Comparison of ENCODE assay signal across 10 mouse cellular contexts in the genomic region with DNA sequence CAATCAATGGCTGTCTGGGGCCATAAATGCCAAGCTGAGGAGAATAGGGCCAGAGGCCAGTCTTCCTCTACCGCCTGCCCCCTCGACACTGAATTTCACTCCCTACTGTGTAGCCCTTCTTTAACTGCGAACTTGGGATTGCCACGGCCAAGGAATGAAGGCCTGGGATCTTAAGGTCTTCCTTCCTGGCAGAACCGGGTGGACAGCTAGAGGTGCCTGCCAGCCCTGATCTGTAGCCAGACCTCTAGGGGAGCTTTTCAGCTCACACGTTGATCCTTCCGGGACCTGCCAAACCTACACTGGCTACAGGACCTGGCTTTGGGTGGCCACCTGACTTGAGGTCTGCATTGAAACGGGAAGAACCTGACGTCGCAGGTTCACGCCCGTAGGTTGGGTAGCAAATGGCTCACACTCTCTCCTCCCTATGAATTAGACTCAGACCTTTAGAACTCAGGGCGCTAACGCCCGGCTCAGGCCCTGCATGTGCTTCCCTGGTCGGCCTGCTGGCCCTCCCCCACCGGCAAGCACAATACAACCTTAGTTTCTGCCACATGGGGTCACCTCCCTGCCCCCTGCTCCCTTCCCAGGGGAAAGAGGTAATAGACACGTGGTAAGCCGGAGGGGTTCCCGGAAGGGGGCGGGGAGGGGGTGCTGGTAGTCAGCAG. TPM values are rescaled to one million over a fixed set of nuclear protein-coding genes. Genes with fewer than 3 reads are reported as not detected.
DNase-seq lines count a peak whose midpoint lies in the region; ATAC-seq and TF ChIP-seq lines count a peak whose summit lies in the region.
"Had no signal": no experiment of that assay in that cellular context is flagged by ENCODE, and none has a peak within 500 bp of the region (broad histone marks: within the 10 kb centered on the region; RNA-seq: fewer than 3 reads in every experiment).

No protein-coding gene starts in this region.

- 5% methylated on average over 21 of the region's 21 CpGs for WGBS in forebrain, embryonic 16.5 days
- 7% methylated on average over 21 of the region's 21 CpGs for WGBS in liver, embryonic 15.5 days (ENCODE audit: insufficient replicate concordance)

- no peaks in the 10 kb centered on the region for H3K9me3 ChIP-seq in E14TG2a.4 (ENCODE audit: low read length)
- no peaks in the 10 kb centered on the region for H3K9me3 ChIP-seq in forebrain, embryonic 16.5 days (ENCODE audit: control insufficient read depth, low read length)
- no peaks in the 10 kb centered on the region for H3K9me3 ChIP-seq in liver, embryonic 15.5 days (replicated peaks)

- peak; percentile 9 for DNase-seq in B cell, adult 2 months
- no peak for DNase-seq in spleen, postnatal 4 days (ENCODE audit: low spot score in 2 of 2)
- DNase-seq in spleen, postnatal 14 days (ENCODE audit: low spot score in 2 of 2), result no peak
- DNase-seq in spleen, adult 12 weeks (ENCODE audit: low spot score), result no peak
- DNase-seq: lung, postnatal 10 days; thymus, postnatal 36 days had no signal

- no peaks in the 10 kb centered on the region for H3K27me3 ChIP-seq in E14TG2a.4 (ENCODE audit: insufficient read depth, low read length)
- peaks cover 40% of the 10 kb centered on the region for H3K27me3 ChIP-seq in forebrain, embryonic 16.5 days (replicated peaks; ENCODE audit: control insufficient read depth, insufficient read depth, low read length)
- H3K27me3 ChIP-seq in liver, embryonic 15.5 days, result peaks cover 86% of the 10 kb centered on the region

- H3K9ac ChIP-seq in forebrain, embryonic 16.5 days (replicated peaks; ENCODE audit: low read depth, low read length), result no peak overlapping the region
- no peak overlapping the region for H3K9ac ChIP-seq in liver, embryonic 15.5 days

- H3K27ac ChIP-seq in forebrain, embryonic 16.5 days (ENCODE audit: low read length), result no peak overlapping the region
- H3K27ac ChIP-seq in liver, embryonic 15.5 days (replicated peaks), result no peak overlapping the region

- H3K36me3 ChIP-seq in E14TG2a.4 (ENCODE audit: insufficient read depth, low read length), result peaks cover 38% of the 10 kb centered on the region
- H3K36me3 ChIP-seq in forebrain, embryonic 16.5 days (ENCODE audit: control insufficient read depth, insufficient read depth), result no peaks in the 10 kb centered on the region
- H3K36me3 ChIP-seq in liver, embryonic 15.5 days (replicated peaks), result no peaks in the 10 kb centered on the region

- peak overlapping the region; percentile 95 for H3K4me3 ChIP-seq in E14TG2a.4 (replicated peaks; ENCODE audit: low read length)
- H3K4me3 ChIP-seq in forebrain, embryonic 16.5 days (replicated peaks; ENCODE audit: low read length), result peak overlapping the region; percentile 32
- H3K4me3 ChIP-seq in liver, embryonic 15.5 days (replicated peaks), result peak overlapping the region; percentile 25; the same call in 1 of the 2 replicates
- H3K4me3 ChIP-seq: erythroblast, embryonic 14.5 days had no signal

- H3K4me2 ChIP-seq in forebrain, embryonic 16.5 days (ENCODE audit: low read length), result peak overlapping the region; percentile 56
- peak overlapping the region; percentile 55 for H3K4me2 ChIP-seq in liver, embryonic 15.5 days

- H3K4me1 ChIP-seq in E14TG2a.4 (replicated peaks; ENCODE audit: low read depth, low read length), result peaks cover 56% of the 10 kb centered on the region
- H3K4me1 ChIP-seq in forebrain, embryonic 16.5 days (replicated peaks; ENCODE audit: control insufficient read depth, insufficient read depth, low read length), result peaks cover 17% of the 10 kb centered on the region
- H3K4me1 ChIP-seq in liver, embryonic 15.5 days (replicated peaks), result peaks cover 15% of the 10 kb centered on the region

- no peak for TF ChIP-seq CTCF in E14TG2a.4 (conservative IDR thresholded peaks at IDR 0.05; ENCODE audit: low read length)

- ATAC-seq in forebrain, embryonic 16.5 days, result no peak
- ATAC-seq in liver, embryonic 15.5 days (ENCODE audit: insufficient read depth), result no peak

RNA-seq across cellular contexts. Expression of a gene that starts 1.3 kb away (rescaled TPM):
- not detected in 2 replicates for polyA plus RNA-seq in forebrain, embryonic 16.5 days (2015; fragmentation: Nextera tagmentation; extraction: Ambion mirVana)
- polyA plus RNA-seq in liver, embryonic 15.5 days (2015; fragmentation: Nextera tagmentation; extraction: Ambion mirVana), result 0.91 and 1.5 TPM in 2 replicates
- polyA plus RNA-seq: erythroblast, embryonic 14.5 days had no signal

RNA-seq across cellular contexts. Expression of a gene that starts 16.6 kb away (rescaled TPM):
- polyA plus RNA-seq in forebrain, embryonic 16.5 days (2015; fragmentation: Nextera tagmentation; extraction: Ambion mirVana), result 52.5 and 60.9 TPM in 2 replicates
- 17.1 and 17.5 TPM in 2 replicates for polyA plus RNA-seq in liver, embryonic 15.5 days (2015; fragmentation: Nextera tagmentation; extraction: Ambion mirVana)

RNA-seq across cellular contexts. Expression of a gene that starts 36.3 kb away (rescaled TPM):
- not detected in 2 replicates for polyA plus RNA-seq in forebrain, embryonic 16.5 days (2015; fragmentation: Nextera tagmentation; extraction: Ambion mirVana)
- not detected in 2 replicates for polyA plus RNA-seq in liver, embryonic 15.5 days (2015; fragmentation: Nextera tagmentation; extraction: Ambion mirVana)
- polyA plus RNA-seq: erythroblast, embryonic 14.5 days had no signal

RNA-seq across cellular contexts. Expression of a gene that starts 43.3 kb away (rescaled TPM):
- 1.2 and 1.6 TPM in 2 replicates for polyA plus RNA-seq in forebrain, embryonic 16.5 days (2015; fragmentation: Nextera tagmentation; extraction: Ambion mirVana)
- polyA plus RNA-seq in liver, embryonic 15.5 days (2015; fragmentation: Nextera tagmentation; extraction: Ambion mirVana), result 0.59 TPM in 1 of 2 replicates, not detected in the other
- polyA plus RNA-seq: erythroblast, embryonic 14.5 days had no signal

RNA-seq across cellular contexts. Expression of a gene that starts 48.9 kb away (rescaled TPM):
- 1,750 and 1,938 TPM in 2 replicates for polyA plus RNA-seq in forebrain, embryonic 16.5 days (2015; fragmentation: Nextera tagmentation; extraction: Ambion mirVana)
- polyA plus RNA-seq in liver, embryonic 15.5 days (2015; fragmentation: Nextera tagmentation; extraction: Ambion mirVana), result 509 and 615 TPM in 2 replicates

Comparison
In these comparisons a context has a peak if more than half of its experiments do, and no peak if none do; other contexts are left out.
1. DNase-seq: peak in B cell, adult 2 months (2 of 2); none in spleen, postnatal 4 days (0 of 2), spleen, postnatal 14 days (0 of 2) and spleen, adult 12 weeks (single experiment).
2. H3K4me3 ChIP-seq: peak in every context shown above with its lines; median percentile 95 in E14TG2a.4; 32 in forebrain, embryonic 16.5 days; 25 in liver, embryonic 15.5 days.